Mouse (Mus musculus): ENCODE results near the gene Usp13.

DNA sequence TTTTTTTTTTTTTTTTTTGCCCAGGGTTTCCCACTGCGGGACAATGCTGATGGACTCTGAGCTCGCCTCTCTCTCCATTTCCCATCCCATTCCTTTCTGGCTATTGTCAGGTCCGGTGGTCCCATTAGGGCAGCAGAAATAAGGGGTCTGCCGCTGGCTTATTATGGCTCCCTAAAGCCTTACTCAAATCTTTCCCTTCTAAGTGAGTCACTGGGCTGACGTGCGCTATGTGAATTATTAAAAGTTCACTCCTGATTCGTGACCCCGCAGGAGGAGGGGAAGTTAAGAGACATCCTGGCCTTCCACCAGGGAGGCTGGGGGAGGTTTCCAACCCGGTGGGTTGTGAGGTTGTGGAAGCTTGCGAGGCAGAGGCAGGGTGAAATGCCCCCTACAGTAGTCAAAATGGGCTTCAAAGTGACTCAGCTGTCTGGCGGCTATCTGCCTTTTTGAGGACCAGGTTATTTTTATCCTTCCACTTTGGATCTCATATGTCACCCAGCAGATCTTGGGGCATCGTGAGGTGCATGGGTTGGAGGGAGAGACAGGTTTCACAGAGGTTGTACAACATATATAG lies 1.1 kb downstream of the Usp13 start:
- TF ChIP-seq CTCF (IDR thresholded peaks at IDR 0.05; ENCODE audit: borderline replicate concordance, extremely low read depth, insufficient read depth, insufficient read length) (no peak), POLR2A (IDR thresholded peaks at IDR 0.05; ENCODE audit: borderline replicate concordance, extremely low read depth, insufficient read depth, insufficient read length, poor library complexity, severe bottlenecking) (no peak)

Measured in brain, embryonic 14.5 days (tissue).